Mouse (Mus musculus) heart, postnatal 0 days (tissue): ENCODE results near the gene Ppp1r13l. TPM values are rescaled to one million over a fixed set of nuclear protein-coding genes. Genes with fewer than 3 reads are reported as not detected.
A peak's percentile ranks its signal among the peaks of the same experiment; 100 is the strongest.

Experiments used
- ATAC-seq: fragments of 200-750 bp; cut with Nextera tagmentation; 2 replicates; pipeline ENCODE4 v1.8.0; 2017; ENCODE audit warnings: low read depth, moderate number of reproducible peaks, moderate library complexity; ENCODE audit not compliant: insufficient read depth
- DNase-seq: peaks from one replicate; pipeline ENCODE4 v3.0.0-alpha.2; 2016; ENCODE audit warnings: low spot score
- H3K27ac ChIP-seq: fragments of 300-500 bp; sonication (generic); 2 replicates; pipeline ENCODE4 v1.5.1; 2014; ENCODE audit warnings: low read depth, mild to moderate bottlenecking
- H3K27me3 ChIP-seq: fragments of 300-500 bp; sonication (generic); 2 replicates; pipeline ENCODE4 v1.6.1; 2014; ENCODE audit warnings: low read length, mixed read lengths; ENCODE audit not compliant: control insufficient read depth, insufficient read depth
- H3K36me3 ChIP-seq: fragments of 300-500 bp; sonication (generic); replicated peaks from 2 replicates; pipeline ENCODE4 v1.6.1; 2014; ENCODE audit warnings: low read length, mixed read lengths; ENCODE audit not compliant: control insufficient read depth, insufficient read depth
- H3K4me1 ChIP-seq: fragments of 300-500 bp; sonication (generic); 2 replicates; pipeline ENCODE4 v1.6.1; 2014; ENCODE audit warnings: antibody characterized with exemption; ENCODE audit not compliant: control insufficient read depth, insufficient read depth
- H3K4me2 ChIP-seq: fragments of 300-500 bp; sonication (generic); 2 replicates; pipeline ENCODE4 v1.6.1; 2014; ENCODE audit warnings: low read depth, mild to moderate bottlenecking, low read length, moderate library complexity
- H3K4me3 ChIP-seq: fragments of 300-500 bp; sonication (generic); 2 replicates; pipeline ENCODE4 v1.5.1; 2014; ENCODE audit warnings: low read depth, low read length
- H3K9ac ChIP-seq: fragments of 300-500 bp; sonication (generic); replicated peaks from 2 replicates; pipeline ENCODE4 v1.6.1; 2014; ENCODE audit warnings: low read depth, low read length, mixed read lengths
- H3K9me3 ChIP-seq: fragments of 300-500 bp; sonication (generic); replicated peaks from 2 replicates; pipeline ENCODE4 v1.6.1; 2016; ENCODE audit warnings: low read length; ENCODE audit not compliant: control insufficient read depth
- CTCF ChIP-seq: IDR thresholded peaks from 2 replicates; pipeline ENCODE4 v1.5.1; 2016; ENCODE audit warnings: antibody characterized with exemption, control low read depth, low read depth
- EP300 ChIP-seq: IDR thresholded peaks from 2 replicates; pipeline ENCODE4 v1.6.1; 2016; ENCODE audit warnings: antibody characterized with exemption, low read depth
- WGBS: fragments of 180-500 bp; shearing (Covaris S2); extraction: QIAGEN DNeasy Blood & Tissue Kit; methylation state at CpG from one replicate; pipeline ENCODE4 v1.1.7; 2014; 5-methylcytosine and 5-hydroxymethylcytosine counted together
- polyA plus RNA-seq: library from polyadenylated mRNA; unstranded; fragments of >200 nt; fragmentation: Nextera tagmentation; extraction: Ambion mirVana; gene quantifications from 2 replicates; pipeline ENCODE4 v1.2.1, GENCODE M21; 2015
- total RNA-seq: library from RNA; depleted of rRNA; stranded (reverse); fragments of >200 nt; gene quantifications from 2 replicates; pipeline ENCODE4 v1.2.3, GENCODE M21; 2014; ENCODE audit warnings: low replicate concordance

Ppp1r13l gene
- total and polyA plus RNA-seq, 2 experiments from 2014 or later: 11.8 to 12.0 TPM

- Histone ChIP-seq H3K4me1 (peaks cover 12% of the 10 kb centered on the region), H3K9me3 (no peaks in the 10 kb centered on the region), H3K27me3 (no peaks in the 10 kb centered on the region), H3K9ac (no peak overlapping the region), H3K4me2 (no peak overlapping the region), H3K36me3 (no peaks in the 10 kb centered on the region), H3K4me3 (no peak overlapping the region), H3K27ac (no peak overlapping the region)
- TF ChIP-seq EP300: no peak
- TF ChIP-seq CTCF: no peak
- ATAC-seq: no peak
- DNase-seq: no peak
- WGBS: 43% methylated on average over 9 of the region's 9 CpGs
Measured at GRCm38 (mm10) chr7:19322489-19322888, 37.1 kb upstream of the Ppp1r13l start.

DNA sequence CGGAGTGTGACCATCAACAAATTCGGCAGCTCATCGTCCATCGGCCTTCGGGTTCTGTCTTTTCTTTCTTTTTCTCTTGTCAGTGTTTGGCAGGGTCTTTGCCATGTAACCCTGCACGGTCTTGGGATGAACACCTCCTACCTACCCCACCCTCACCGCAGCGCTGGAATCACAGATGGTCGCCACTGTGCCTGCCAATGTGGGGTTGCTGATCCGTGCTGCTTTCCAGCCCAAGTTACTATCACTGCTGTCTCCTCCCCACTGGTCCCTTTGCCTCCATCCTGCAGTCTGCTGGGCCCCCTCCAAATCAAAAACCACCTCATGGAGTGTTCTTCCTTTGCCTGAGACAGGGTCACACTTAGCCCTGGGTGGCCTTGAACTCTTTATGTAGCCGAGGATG lies 35.3 kb upstream of the Ppp1r13l start:
- no peak overlapping the region for H3K4me2 ChIP-seq
- 89% methylated on average over 11 of the region's 11 CpGs for WGBS
- peaks cover 16% of the 10 kb centered on the region for H3K4me1 ChIP-seq
- H3K36me3 ChIP-seq: no peaks in the 10 kb centered on the region
- ATAC-seq: no peak
- H3K27me3 ChIP-seq: no peaks in the 10 kb centered on the region
- no peak overlapping the region for H3K27ac ChIP-seq
- TF ChIP-seq CTCF: no peak
- TF ChIP-seq EP300: no peak
- no peak overlapping the region for H3K4me3 ChIP-seq
- H3K9me3 ChIP-seq: no peaks in the 10 kb centered on the region
- H3K9ac ChIP-seq: no peak overlapping the region
- no peak for DNase-seq

DNA sequence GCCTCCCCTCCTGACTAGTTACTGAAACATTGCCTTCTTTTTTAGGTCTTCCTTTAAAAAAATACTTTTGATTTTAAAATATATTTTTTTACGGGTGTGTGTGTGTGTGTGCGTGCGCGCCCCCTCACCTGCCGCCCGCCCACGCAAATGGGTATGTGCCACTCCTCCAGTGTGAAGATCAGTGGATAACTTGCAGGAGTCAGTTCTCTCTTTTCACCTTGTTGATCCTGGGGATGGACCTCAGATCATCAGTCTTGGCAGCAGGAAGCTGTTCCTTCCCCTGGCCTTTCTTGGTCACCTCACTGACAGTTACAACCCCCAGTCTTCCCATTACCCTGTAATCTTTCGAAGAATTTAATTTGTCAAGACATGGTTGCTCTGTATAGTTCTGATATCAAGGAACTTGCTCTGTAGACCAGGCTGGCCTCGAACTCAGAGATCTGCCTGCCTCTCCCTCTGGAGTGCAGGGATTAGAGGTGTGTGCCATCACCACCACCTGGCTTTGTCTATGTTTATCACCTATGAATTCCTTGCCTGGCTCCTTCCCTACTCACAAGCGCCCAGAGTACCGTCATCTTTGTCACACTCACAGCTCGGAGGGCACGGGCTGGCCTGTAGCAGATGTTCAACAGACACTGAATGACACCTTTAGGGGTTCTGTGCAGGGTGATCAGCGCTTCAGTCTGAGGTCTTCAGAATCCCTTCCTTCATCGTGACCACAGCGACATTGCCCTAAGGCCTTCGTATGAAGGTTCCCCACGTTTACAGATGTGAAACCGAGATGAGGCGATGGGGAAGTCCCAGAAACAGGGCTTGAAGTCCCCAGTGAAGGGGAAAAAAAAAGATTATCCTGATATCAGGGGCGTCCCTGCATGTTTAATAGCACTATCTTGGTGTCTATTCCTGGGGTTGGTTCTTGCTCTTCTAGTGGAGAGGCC lies 34.0 kb upstream of the Ppp1r13l start:
- Histone ChIP-seq H3K4me3 (peak overlapping the region; percentile 42), H3K4me1 (peaks cover 8% of the 10 kb centered on the region), H3K27me3 (no peaks in the 10 kb centered on the region), H3K4me2 (peak overlapping the region; percentile 78), H3K9me3 (no peaks in the 10 kb centered on the region), H3K36me3 (no peaks in the 10 kb centered on the region), H3K27ac (peak overlapping the region; percentile 95), H3K9ac (no peak overlapping the region)
- ATAC-seq: no peak
- WGBS: 65% methylated on average over 21 of the region's 21 CpGs
- DNase-seq: no peak
- TF ChIP-seq EP300 (no peak), CTCF (no peak)

DNA sequence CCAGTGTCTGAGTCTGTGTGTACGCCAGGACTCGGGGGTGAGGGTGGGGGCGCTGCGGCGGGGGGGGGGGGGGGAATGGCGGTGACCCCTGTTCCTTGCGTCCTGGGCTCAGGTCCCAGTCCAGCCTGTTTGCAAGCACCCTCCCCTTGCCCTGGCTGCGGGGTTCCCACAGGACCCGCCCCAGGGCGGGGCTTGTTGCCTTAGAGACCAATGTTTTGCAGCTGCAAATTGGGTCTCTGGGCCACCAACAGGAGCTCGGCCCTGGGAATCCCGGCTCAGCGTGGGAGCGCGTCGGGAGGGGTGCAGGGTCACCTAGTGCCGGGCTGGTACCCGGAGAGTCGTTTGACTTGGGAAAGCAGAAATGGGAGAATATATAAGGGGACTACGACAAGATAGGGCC lies 33.2 kb upstream of the Ppp1r13l start:
- H3K4me1 ChIP-seq: peaks cover 6% of the 10 kb centered on the region
- H3K4me2 ChIP-seq: peak overlapping the region; percentile 78
- peak overlapping the region; percentile 38; the same call in 1 of the 2 replicates for H3K9ac ChIP-seq
- TF ChIP-seq EP300: no peak
- no peak for TF ChIP-seq CTCF
- DNase-seq: peak; percentile 79
- no peaks in the 10 kb centered on the region for H3K27me3 ChIP-seq
- peak overlapping the region; percentile 95 for H3K27ac ChIP-seq
- 1% methylated on average over 20 of the region's 20 CpGs for WGBS
- H3K9me3 ChIP-seq: no peaks in the 10 kb centered on the region
- peak overlapping the region; percentile 42 for H3K4me3 ChIP-seq
- H3K36me3 ChIP-seq: no peaks in the 10 kb centered on the region
- ATAC-seq: peak; percentile 83

- DNase-seq (peak; percentile 94), ATAC-seq (peak; percentile 89)
- Histone ChIP-seq H3K4me1 (peaks cover 12% of the 10 kb centered on the region), H3K27me3 (no peaks in the 10 kb centered on the region), H3K36me3 (no peaks in the 10 kb centered on the region), H3K9me3 (no peaks in the 10 kb centered on the region), H3K4me2 (peak overlapping the region; percentile 78), H3K27ac (peak overlapping the region; percentile 95), H3K9ac (peak overlapping the region; percentile 38; the same call in 1 of the 2 replicates), H3K4me3 (peak overlapping the region; percentile 42)
- 0% methylated on average over 22 of the region's 22 CpGs for WGBS
- TF ChIP-seq CTCF (no peak), EP300 (peak; percentile 89; the same call in 1 of the 2 replicates)
Measured at GRCm38 (mm10) chr7:19327128-19327527, 32.4 kb upstream of the Ppp1r13l start.

DNA sequence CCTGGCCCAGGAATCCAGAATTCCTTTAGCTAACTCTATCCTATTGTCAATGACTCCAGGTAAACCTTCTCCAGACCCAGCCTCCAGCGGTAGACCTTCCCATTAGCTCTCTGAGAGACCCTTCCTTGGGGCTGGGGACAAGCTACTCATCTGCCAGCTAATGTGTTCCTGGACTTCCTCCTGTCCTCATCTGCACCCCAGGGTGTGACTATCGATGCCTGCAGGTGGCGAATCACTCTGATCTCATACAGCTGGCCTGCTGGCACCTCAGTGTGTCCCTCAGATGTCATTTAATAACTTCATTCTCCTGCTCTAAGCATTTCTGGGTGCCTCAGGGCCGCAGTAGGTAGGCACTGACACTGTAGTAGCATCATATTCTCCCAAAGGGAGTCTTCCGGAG lies 31.8 kb upstream of the Ppp1r13l start:
- 67% methylated on average over 5 of the region's 5 CpGs for WGBS
- H3K36me3 ChIP-seq: no peaks in the 10 kb centered on the region
- H3K9me3 ChIP-seq: no peaks in the 10 kb centered on the region
- TF ChIP-seq CTCF (no peak), EP300 (no peak)
- H3K4me2 ChIP-seq: no peak overlapping the region
- peaks cover 17% of the 10 kb centered on the region for H3K4me1 ChIP-seq
- no peak for DNase-seq
- no peak overlapping the region for H3K4me3 ChIP-seq
- ATAC-seq: no peak
- no peak overlapping the region for H3K9ac ChIP-seq
- H3K27ac ChIP-seq: peak overlapping the region; percentile 58; the same call in 1 of the 2 replicates
- H3K27me3 ChIP-seq: no peaks in the 10 kb centered on the region
